Mouse (Mus musculus) bone marrow, adult 2 months (tissue): ENCODE data around the gene Hibadh.

Source experiments
- CTCF ChIP-seq: fragments of 200-500 bp; IDR thresholded peaks from 2 replicates; pipeline ENCODE4 v1.5.1; 2011; ENCODE audit warnings: low read length, control low read depth; ENCODE audit not compliant: control insufficient read depth, insufficient read depth
- POLR2A ChIP-seq: fragments of 200-500 bp; IDR thresholded peaks from 2 replicates; pipeline ENCODE4 v1.6.1; 2011; ENCODE audit warnings: low read depth, mild to moderate bottlenecking, control low read depth, low read length, borderline replicate concordance; ENCODE audit not compliant: control insufficient read depth

DNA sequence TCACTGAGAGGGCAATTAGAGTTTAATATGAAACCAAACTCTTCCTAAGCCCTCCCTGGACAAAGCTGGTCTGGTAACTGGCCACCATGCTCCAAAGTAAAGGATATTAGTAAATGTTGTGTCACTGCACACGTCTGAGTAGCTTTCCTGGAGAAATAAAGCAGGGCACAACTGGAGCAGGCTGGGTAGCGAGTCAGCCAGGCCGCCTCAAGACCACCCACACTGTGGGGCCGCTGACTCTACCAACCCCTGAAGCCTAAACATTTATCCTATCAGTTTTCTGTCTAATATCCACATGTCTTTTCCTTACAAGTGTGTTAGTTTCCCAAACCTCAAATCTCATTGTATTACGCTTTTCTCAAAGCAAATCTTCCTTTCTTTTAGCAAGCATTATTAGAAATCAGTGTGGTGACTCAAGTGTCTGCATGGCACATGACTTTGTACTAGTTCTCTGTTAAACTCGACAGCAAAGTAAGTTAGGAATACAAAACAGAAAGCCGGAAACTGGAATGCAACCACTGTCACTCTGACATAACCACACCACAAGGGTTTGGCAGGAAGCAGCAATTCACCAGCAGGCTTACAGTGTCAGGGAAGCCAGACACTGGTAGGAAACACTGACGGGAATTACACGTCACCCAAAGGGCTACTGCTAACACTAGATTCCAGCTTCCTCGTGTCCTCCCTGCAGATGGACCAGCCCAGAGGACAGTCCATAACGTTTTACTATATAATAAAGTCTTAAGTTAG lies 18.3 kb downstream of the Hibadh start:
- no peak for TF ChIP-seq CTCF
- TF ChIP-seq POLR2A, result no peak
